ENCODE assay signal across 25 mouse cellular contexts in genomic region chr6:114775210-114775609, GRCm38 (mm10).
"Had no signal": no experiment of that assay in that cellular context is flagged by ENCODE, and none has a peak within 500 bp of the region (broad histone marks: within the 10 kb centered on the region; RNA-seq: fewer than 3 reads in every experiment).

No protein-coding gene starts in this region.

- ATAC-seq: hindbrain, postnatal 0 days; intestine, embryonic 16.5 days; liver, embryonic 12.5 days had no signal

- H3K27me3 ChIP-seq: heart, embryonic 13.5 days; heart, embryonic 15.5 days; hindbrain, embryonic 13.5 days; hindbrain, embryonic 15.5 days; kidney, embryonic 15.5 days; limb, embryonic 13.5 days; limb, embryonic 15.5 days; liver, embryonic 12.5 days had no signal

- H3K27ac ChIP-seq: heart, embryonic 13.5 days; heart, embryonic 15.5 days; hindbrain, embryonic 13.5 days; hindbrain, embryonic 15.5 days; hindbrain, postnatal 0 days; kidney, embryonic 15.5 days; kidney, postnatal 0 days; limb, embryonic 13.5 days; liver, embryonic 12.5 days; liver, embryonic 14.5 days had no signal

- H3K9me3 ChIP-seq: heart, embryonic 13.5 days; heart, embryonic 15.5 days; hindbrain, embryonic 13.5 days; hindbrain, embryonic 15.5 days; kidney, embryonic 15.5 days; limb, embryonic 13.5 days; limb, embryonic 15.5 days; liver, embryonic 12.5 days had no signal

- H3K4me3 ChIP-seq: heart, embryonic 13.5 days; heart, embryonic 15.5 days; hindbrain, embryonic 13.5 days; hindbrain, embryonic 15.5 days; kidney, embryonic 15.5 days; limb, embryonic 13.5 days; limb, embryonic 15.5 days; liver, embryonic 12.5 days had no signal

- H3K4me1 ChIP-seq: liver, embryonic 12.5 days had no signal

- H3K9ac ChIP-seq: heart, embryonic 13.5 days; heart, embryonic 15.5 days; hindbrain, embryonic 13.5 days; hindbrain, embryonic 15.5 days; kidney, embryonic 15.5 days; limb, embryonic 13.5 days; limb, embryonic 15.5 days; liver, embryonic 12.5 days; liver, embryonic 14.5 days had no signal

- H3K36me3 ChIP-seq: heart, embryonic 13.5 days; heart, embryonic 15.5 days; hindbrain, embryonic 13.5 days; hindbrain, embryonic 15.5 days; kidney, embryonic 15.5 days; limb, embryonic 13.5 days; limb, embryonic 15.5 days; liver, embryonic 12.5 days had no signal

- H3K4me2 ChIP-seq: heart, embryonic 11.5 days; heart, embryonic 13.5 days; heart, embryonic 15.5 days; hindbrain, embryonic 13.5 days; hindbrain, embryonic 15.5 days; kidney, embryonic 15.5 days; limb, embryonic 13.5 days; limb, embryonic 15.5 days; liver, embryonic 12.5 days had no signal

- DNase-seq: gastrocnemius, postnatal 14 days; heart, adult 18-20 months; heart, postnatal 14 days; heart, postnatal 36 days; kidney, adult 11 months; kidney, adult 2 months; kidney, adult 9 months; kidney, postnatal 14 days; kidney, postnatal 36 days; layer of hippocampus, adult 9-11 months; layer of hippocampus, postnatal 36 days; left cerebral cortex, postnatal 4 days had no signal
